Mouse (Mus musculus): ENCODE measurements at regions not wholly inside any gene's neighbourhood (a gene's known extent, or its start where the extent isn't known, plus 50 kb on each side); places are given as distances from the start of the nearest gene placed in this dataset.

DNA sequence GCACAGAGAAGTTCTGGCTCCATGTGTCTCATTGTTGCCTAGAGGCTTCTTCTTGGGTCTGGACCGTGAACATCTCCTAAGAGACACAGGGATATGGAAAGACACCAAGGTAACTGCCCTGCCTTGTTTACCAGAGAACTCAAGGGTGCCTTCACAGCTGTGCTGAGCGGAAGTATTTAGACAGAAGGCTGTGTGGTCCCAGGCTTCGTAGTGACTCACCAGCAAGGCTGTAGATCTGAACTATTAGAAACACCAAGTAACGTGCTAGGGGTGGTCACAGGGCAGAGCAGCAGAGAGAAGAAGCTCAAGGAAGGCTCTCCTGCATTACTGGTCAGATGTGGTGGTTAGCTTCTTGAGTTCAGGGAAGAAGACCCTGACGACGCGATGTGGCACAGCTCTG lies 51.6 kb upstream of the Lpp start:
- DNase-seq = no peak

DNA sequence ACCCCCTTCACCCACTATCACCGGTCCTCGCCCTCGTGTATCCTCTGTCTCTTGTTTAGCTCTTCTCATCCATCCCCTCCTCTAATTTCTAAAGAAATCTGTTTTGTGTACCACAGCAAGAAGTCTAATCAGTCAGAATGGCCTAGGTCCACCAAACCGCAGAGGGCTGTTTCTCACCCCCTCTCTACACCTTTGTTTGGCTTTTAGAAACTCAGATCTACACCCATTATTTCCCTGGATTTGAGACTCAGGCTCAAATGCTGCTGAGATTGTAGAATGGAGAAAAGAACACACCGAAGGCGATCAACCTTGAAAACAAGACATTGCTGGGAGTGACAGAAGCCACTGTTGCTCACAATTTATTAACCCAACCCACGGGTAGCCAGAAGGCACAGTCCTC lies 52.7 kb upstream of the Lpp start:
- DNase-seq = no peak

- DNase-seq = no peak
Observed at GRCm38 (mm10) chr16:24339320-24340265, 53.7 kb upstream of the Lpp start.

DNA sequence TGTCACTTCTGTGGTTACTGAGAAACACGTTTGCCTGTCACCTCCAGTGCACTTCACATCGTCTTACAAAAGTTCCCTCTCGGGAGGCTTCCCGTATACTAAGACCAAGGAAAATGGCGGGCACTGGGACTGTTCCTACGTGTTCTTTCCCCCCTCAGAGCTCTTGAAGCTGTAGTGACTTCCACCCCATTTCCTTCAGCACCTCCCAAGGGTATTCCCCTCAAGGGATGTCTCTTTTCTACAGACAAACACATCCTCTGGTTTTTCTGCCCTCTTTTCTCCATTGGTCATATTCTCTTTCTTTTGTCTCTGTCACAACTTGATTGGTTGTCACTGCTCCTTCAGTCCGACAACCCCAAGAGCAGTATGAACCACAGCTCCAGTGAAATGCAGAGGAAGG lies 54.9 kb upstream of the Lpp start:
- no peak for DNase-seq

- DNase-seq = no peak
Observed at GRCm38 (mm10) chr16:24334389-24334788, 58.9 kb upstream of the Lpp start.

GRCm38 (mm10) chr16:24331446-24332020 lies 61.8 kb upstream of the Lpp start:
- DNase-seq = no peak

DNA sequence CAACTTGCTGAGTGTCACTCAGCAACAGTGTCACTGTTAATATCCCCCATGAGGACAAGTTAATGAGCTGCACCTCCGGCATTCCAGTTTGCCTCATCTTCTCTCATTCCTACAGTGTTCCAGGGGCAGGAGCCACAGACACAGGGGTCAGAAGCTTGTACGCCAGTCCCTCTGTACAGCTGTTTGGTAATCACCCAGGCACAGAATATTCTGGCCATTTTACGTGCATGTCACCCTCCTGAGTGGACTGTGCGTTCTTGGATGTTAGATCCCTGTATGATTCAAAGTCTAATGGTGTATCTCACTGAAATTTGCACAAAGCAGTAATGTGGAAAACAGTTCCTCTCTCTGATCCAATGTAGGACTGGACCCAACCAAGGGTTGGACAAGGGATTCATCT lies 66.7 kb upstream of the Lpp start:
- DNase-seq = no peak

- no peak for DNase-seq
Observed at GRCm38 (mm10) chr16:24326046-24326445, 67.3 kb upstream of the Lpp start.

- no peak for DNase-seq
Observed at GRCm38 (mm10) chr16:24324917-24325316, 68.4 kb upstream of the Lpp start.

GRCm38 (mm10) chr16:24318723-24319437 lies 74.4 kb upstream of the Lpp start:
- no peak for DNase-seq

DNA sequence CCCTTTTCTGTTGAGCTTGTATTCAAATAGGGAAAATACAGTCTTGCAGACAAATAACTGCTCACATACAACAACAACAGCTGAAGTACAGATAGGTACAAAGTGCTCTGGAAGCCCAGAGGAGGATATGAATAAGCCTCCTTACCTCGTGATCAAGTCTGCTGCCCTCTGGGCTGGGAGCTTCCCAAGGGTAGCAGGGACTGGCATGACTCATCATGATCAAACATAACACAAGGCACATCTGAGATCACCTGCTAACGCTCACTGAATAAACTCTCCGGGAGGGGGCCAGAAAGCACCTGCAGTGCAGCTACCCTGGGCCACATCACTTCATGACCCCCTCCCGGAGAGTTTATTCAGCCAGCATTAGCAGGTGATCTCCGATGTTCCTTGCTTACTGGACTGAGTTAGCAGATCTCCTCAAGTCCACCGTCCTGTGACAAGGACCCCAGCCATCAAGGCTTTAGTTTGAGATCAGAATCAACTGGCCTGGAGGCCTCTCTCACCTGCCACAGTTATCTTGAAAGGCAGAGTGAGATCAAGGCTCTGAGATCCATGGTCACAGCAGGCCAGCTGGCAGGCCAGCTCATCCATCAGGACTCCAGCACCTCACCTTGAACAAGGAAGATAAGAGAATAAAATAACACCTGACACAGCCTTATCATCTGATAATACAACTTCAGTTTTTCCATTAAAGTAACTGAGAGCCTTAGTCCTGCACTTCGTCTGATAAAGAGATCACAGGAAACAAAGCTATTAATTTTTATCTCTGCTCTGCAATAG lies 79.6 kb upstream of the Lpp start:
- no peak for DNase-seq

DNA sequence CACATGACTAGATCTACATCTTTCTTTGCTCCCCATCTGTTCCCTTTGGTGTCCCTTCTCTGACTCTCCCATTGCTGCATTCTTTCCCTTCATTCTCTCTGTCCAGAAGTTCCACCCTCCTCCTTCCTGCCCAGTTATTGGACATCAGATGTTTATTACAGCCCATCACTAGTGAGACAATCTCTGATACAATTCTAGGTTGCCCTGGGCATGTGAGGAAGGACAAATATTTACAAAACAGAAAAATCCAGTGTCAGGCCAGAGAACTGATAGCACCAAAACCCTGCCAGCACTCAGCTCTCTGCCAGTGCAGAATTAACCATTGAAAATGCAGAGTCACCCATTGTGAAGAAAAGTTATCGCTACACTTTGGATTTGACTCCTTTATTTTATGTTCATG lies 87.9 kb upstream of the Lpp start:
- no peak for DNase-seq

- no peak for DNase-seq
Observed at GRCm38 (mm10) chr16:24296790-24297189, 96.5 kb upstream of the Lpp start.

GRCm38 (mm10) chr16:24295626-24296440 lies 97.5 kb upstream of the Lpp start:
- no peak for DNase-seq

- no peak for DNase-seq
Observed at GRCm38 (mm10) chr16:24284215-24284614, 109.1 kb upstream of the Lpp start.

DNA sequence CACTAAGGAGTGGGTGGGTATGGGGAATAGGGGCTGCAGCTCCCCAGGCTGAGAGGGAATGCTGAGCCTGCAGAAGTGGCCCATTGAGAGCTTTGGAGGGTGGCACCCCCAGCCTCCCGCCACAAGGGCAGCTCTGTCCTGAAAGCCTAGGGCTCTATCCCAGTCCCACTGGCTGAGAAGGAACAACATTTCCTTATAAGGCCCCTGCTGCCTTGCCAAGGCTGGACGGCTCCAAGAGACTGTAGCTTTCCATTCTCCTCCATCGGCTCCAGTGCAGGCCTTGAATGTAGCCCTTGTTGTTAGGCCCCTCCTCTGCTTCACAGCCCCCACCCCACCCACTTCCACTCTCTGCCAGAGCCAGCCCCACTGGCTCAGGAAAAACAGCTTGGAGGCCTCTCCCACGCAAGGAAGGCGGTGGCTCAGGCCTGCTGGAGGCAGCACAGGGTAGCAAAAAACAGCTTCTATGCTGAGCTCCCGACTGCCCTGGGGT lies 111.1 kb upstream of the Lpp start:
- peak; percentile 36 for DNase-seq

DNA sequence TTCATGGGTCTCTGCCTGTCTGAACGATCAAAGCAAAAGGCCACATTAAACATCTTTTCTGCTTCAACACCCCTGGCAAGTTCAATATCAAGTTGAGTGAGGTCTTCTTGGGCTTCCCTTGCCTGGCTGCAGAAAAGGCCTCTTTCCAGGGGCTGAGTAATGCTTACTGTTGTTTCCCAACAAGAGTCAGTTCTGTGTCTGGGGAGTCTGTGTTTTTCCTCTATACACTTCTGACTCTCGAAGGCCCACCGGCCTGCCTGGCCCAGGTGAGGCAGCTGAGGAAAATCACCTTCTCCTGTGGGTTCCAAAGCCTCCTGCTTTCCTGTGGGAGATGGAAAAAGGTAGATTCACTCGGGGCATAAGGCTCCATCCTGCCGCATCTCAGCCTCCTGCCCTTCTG lies 111.7 kb upstream of the Lpp start:
- no peak for DNase-seq

- DNase-seq = no peak
Observed at GRCm38 (mm10) chr16:24277857-24278256, 115.5 kb upstream of the Lpp start.

DNA sequence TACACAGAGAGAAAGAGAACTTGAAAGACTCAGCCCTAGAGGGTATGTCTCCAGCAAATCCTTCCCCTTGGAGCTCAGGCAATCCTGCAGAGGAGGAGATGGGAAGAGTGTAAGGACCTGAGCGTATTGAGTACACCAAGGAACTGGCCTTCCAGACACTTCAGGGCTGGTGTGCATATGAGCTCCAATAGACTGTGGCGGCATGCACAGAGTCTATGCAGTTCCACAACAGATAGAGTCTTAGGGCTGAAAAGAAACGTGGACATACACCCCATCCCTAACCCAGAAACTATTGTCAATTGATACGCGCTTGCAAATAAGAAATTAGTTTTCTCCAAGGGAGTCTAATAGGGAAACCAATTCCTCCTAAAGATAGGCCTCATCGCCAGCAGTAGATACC lies 130.6 kb upstream of the Lpp start:
- DNase-seq = no peak

DNA sequence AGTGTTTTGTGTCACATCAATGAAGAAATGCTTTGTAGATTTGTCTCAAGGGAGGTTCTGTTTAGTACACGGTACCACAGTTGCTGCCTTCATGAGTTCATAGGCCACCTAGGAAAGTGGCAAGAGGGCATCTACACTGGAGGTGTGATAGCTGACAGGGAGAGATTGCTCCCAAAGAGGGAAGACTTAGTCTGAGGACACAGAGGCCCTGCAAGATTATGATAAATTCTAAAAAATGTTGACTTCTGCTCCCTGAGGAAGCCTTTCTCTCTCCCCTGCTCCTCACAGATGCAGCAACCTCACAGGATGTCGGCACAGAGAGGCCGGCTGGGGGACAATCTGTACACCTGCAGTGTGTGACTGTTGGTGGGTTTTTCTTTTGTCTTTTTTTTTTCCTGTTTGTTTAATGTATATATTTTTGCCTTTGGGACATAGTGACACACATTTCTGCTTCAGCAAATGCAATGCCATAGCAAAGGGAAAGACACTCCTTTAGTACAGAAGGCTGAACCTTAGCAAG lies 133.5 kb upstream of the Lpp start:
- no peak for DNase-seq

- DNase-seq = no peak
Observed at GRCm38 (mm10) chr16:24258991-24259390, 134.3 kb upstream of the Lpp start.

- DNase-seq = no peak
Observed at GRCm38 (mm10) chr16:24255037-24255436, 138.3 kb upstream of the Lpp start.
